Mouse (Mus musculus) brain, embryonic 14.5 days (tissue): ENCODE data around the gene Casz1.

ENCODE experiments used
- CTCF ChIP-seq: fragments of 200-500 bp; IDR thresholded peaks from 2 replicates; pipeline ENCODE4 v1.5.1; 2012; ENCODE audit warnings: inconsistent platforms, mild to moderate bottlenecking, moderate library complexity, borderline replicate concordance; ENCODE audit not compliant: insufficient read depth, insufficient read length; ENCODE audit errors: extremely low read depth
- POLR2A ChIP-seq: fragments of 200-500 bp; IDR thresholded peaks from 2 replicates; pipeline ENCODE4 v1.6.1; 2012; ENCODE audit warnings: mild to moderate bottlenecking, inconsistent platforms, borderline replicate concordance; ENCODE audit not compliant: poor library complexity, insufficient read depth, insufficient read length, severe bottlenecking; ENCODE audit errors: extremely low read depth

- no peak for TF ChIP-seq CTCF
- TF ChIP-seq POLR2A = no peak
Observed at GRCm38 (mm10) chr4:148936727-148937126, 132.5 kb downstream of the Casz1 start.
